Mouse (Mus musculus): ENCODE results near the gene Foxred1. TPM values are rescaled to one million over a fixed set of nuclear protein-coding genes. Genes with fewer than 3 reads are reported as not detected.

Gene Foxred1
- total RNA-seq, 2 experiments from 2014 or later: 4.8 to 7.3 TPM

DNA sequence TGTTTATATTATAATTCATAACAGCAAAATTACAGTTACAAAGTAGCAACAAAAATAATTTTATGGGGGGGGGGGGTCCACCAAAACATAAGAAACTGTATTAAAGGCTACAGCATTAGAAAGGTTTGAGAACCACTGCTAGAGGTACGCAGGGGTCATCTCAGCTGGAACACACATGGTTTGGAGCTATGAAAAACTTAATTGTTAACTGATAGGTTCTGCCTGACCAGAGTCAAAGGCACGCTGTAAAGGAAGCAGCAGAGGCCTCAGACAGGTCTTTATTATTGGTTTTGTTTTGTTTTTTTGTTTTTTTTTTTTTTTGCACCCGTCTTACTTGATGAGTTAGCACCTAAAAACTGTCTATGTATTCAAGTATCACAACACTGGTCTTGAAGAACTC, 52.4 kb downstream of the Foxred1 start:
- no peak for ATAC-seq (replicated peaks; ENCODE audit: low FRiP score, poor library complexity, severe bottlenecking)

DNA sequence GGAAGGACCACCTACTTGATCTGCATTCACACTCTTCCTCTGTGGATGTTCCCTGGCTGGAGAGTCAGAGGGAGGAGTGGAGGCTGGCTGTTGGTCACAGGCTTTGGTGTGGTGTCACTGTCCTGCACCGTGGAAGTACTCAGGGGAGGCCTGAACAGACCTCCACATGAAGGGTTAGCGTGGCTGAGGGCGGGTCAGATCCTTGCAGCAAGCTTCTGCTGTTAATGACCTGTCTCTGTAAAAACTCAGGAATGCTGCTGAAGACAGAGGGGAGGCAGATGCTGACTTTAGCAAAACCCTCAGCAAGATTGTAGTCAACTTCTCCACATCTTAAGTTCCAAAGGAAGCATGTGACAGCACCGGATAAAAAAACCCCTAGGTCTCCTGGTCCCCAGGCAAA, 54.0 kb downstream of the Foxred1 start:
- ATAC-seq (replicated peaks; ENCODE audit: low FRiP score, poor library complexity, severe bottlenecking): no peak

DNA sequence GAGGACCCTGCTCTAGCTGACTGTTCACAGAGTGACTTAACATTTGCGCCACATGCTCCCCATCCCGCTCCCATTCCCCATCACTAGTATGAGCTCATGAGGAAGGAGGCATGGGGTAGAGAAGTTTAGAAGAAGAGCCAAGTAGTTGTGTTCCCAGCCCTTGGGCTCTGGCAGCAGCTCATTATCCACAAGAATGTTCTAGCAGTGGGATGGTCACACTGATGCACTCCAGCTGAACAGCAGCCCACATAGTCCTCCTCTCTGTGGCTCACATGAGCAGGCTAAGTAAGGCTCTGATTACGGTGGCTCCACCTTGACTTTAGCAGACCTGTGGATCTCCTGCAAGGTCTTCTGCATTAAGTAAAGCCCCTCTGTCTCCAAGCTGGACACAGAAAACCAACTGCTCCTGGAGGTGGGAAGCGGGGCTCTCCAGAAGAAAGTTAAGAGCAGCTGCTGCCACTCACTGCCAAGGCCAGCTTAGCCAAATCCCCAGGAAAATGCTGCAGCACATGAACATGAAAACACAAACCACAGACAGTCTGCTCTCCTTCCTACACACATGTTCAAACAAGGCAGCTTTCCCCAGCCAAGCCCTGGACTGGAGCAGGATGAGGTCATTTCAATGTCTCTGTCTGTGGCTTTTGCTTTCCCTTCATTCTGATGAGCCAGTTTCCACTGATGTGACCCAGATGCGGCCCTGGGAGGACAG, 54.7 kb downstream of the Foxred1 start:
- ATAC-seq (replicated peaks; ENCODE audit: low FRiP score, poor library complexity, severe bottlenecking): no peak

Other genes with a start within 250 kb of the Foxred1 start
- 8.6 and 18.6 TPM in 2 replicates for gene St3gal4, start 91.8 kb downstream of the Foxred1 start, total RNA-seq (2015; ENCODE audit: low replicate concordance)
- 10.1 and 33.9 TPM in 2 replicates for gene St3gal4, start 91.8 kb downstream of the Foxred1 start, total RNA-seq (2017; ENCODE audit: low replicate concordance)
- 6.1 and 7.5 TPM in 2 replicates for gene Dcps, start 35.0 kb downstream of the Foxred1 start, total RNA-seq (2015; ENCODE audit: low replicate concordance)
- gene Dcps, start 35.0 kb downstream of the Foxred1 start, total RNA-seq (2017; ENCODE audit: low replicate concordance): 7.4 and 8.3 TPM in 2 replicates
- gene Srpr, start 10.9 kb downstream of the Foxred1 start, total RNA-seq (2015; ENCODE audit: low replicate concordance): 20.3 and 26.1 TPM in 2 replicates
- 14.6 and 25.5 TPM in 2 replicates for gene Srpr, start 10.9 kb downstream of the Foxred1 start, total RNA-seq (2017; ENCODE audit: low replicate concordance)
- gene Tirap, start 10.8 kb downstream of the Foxred1 start, total RNA-seq (2015; ENCODE audit: low replicate concordance): 2.1 and 4.4 TPM in 2 replicates
- 2.2 and 4.5 TPM in 2 replicates for gene Tirap, start 10.8 kb downstream of the Foxred1 start, total RNA-seq (2017; ENCODE audit: low replicate concordance)
- 3.3 and 10.7 TPM in 2 replicates for gene Fam118b, start 56.8 kb upstream of the Foxred1 start, total RNA-seq (2015; ENCODE audit: low replicate concordance)
- gene Fam118b, start 56.8 kb upstream of the Foxred1 start, total RNA-seq (2017; ENCODE audit: low replicate concordance): 2.8 and 4.2 TPM in 2 replicates
- gene Rpusd4, start 56.8 kb upstream of the Foxred1 start, total RNA-seq (2015; ENCODE audit: low replicate concordance): 3.3 and 9.4 TPM in 2 replicates
- gene Rpusd4, start 56.8 kb upstream of the Foxred1 start, total RNA-seq (2017; ENCODE audit: low replicate concordance): 0.77 and 2.0 TPM in 2 replicates
- gene Cdon, start 210.1 kb upstream of the Foxred1 start, total RNA-seq (2015; ENCODE audit: low replicate concordance): 0.58 TPM in 1 of 2 replicates, not detected in the other
- 0.09 TPM in 1 of 2 replicates, not detected in the other for gene Cdon, start 210.1 kb upstream of the Foxred1 start, total RNA-seq (2017; ENCODE audit: low replicate concordance)